ENCODE assay signal across 10 mouse cellular contexts in genomic region chr17:86986449-86987138, GRCm38 (mm10). TPM values are rescaled to one million over a fixed set of nuclear protein-coding genes. Genes with fewer than 3 reads are reported as not detected.
DNase-seq lines count a peak whose midpoint lies in the region; ATAC-seq lines count a peak whose summit lies in the region.
"Had no signal": no experiment of that assay in that cellular context is flagged by ENCODE, and none has a peak within 500 bp of the region (broad histone marks: within the 10 kb centered on the region; RNA-seq: fewer than 3 reads in every experiment).

No protein-coding gene starts in this region.

- peak overlapping the region; percentile 11 for H3K4me2 ChIP-seq in heart, embryonic 15.5 days
- H3K4me2 ChIP-seq in limb, embryonic 15.5 days: no peak overlapping the region
- H3K4me2 ChIP-seq: embryonic facial prominence, embryonic 13.5 days had no signal

- H3K4me3 ChIP-seq in brown adipose tissue, adult 24 weeks (ENCODE audit: insufficient read depth, low read depth, low read length): peak overlapping the region; percentile 21; the same call in 1 of the 2 replicates
- no peak overlapping the region for H3K4me3 ChIP-seq in heart, embryonic 15.5 days
- H3K4me3 ChIP-seq in limb, embryonic 15.5 days: no peak overlapping the region
- H3K4me3 ChIP-seq: embryonic facial prominence, embryonic 13.5 days; megakaryocyte, embryonic 14.5 days had no signal

- DNase-seq in cerebellum, postnatal 25 days: peak; percentile 35 to 41
- DNase-seq in cerebellum, postnatal 4 days (ENCODE audit: low spot score in 2 of 2): no peak
- no peak for DNase-seq in thymus, postnatal 4 days
- DNase-seq in adrenal gland, postnatal 14 days: no peak
- no peak for DNase-seq in layer of hippocampus, postnatal 14 days (ENCODE audit: low spot score in 2 of 2)

- H3K36me3 ChIP-seq in heart, embryonic 15.5 days: no peaks in the 10 kb centered on the region
- H3K36me3 ChIP-seq in limb, embryonic 15.5 days: peaks cover 21% of the 10 kb centered on the region

- H3K9ac ChIP-seq in heart, embryonic 15.5 days: no peak overlapping the region
- no peak overlapping the region for H3K9ac ChIP-seq in limb, embryonic 15.5 days
- H3K9ac ChIP-seq: embryonic facial prominence, embryonic 13.5 days had no signal

- no peak for ATAC-seq in heart, embryonic 15.5 days (replicated peaks; ENCODE audit: insufficient number of reproducible peaks, insufficient read depth, low FRiP score, low read depth)
- peak; percentile 30 for ATAC-seq in limb, embryonic 15.5 days (ENCODE audit: insufficient number of reproducible peaks, low FRiP score, low TSS enrichment, low read depth)

- H3K4me1 ChIP-seq in brown adipose tissue, adult 24 weeks (ENCODE audit: control insufficient read depth, insufficient read depth, insufficient read length, low read length): peaks cover 16% of the 10 kb centered on the region
- H3K4me1 ChIP-seq in heart, embryonic 15.5 days (replicated peaks): peaks cover 49% of the 10 kb centered on the region
- H3K4me1 ChIP-seq in limb, embryonic 15.5 days: peaks cover 20% of the 10 kb centered on the region

- no peaks in the 10 kb centered on the region for H3K9me3 ChIP-seq in heart, embryonic 15.5 days (replicated peaks)
- no peaks in the 10 kb centered on the region for H3K9me3 ChIP-seq in limb, embryonic 15.5 days
- H3K9me3 ChIP-seq: embryonic facial prominence, embryonic 13.5 days; megakaryocyte, embryonic 14.5 days had no signal

- H3K27me3 ChIP-seq in heart, embryonic 15.5 days: no peaks in the 10 kb centered on the region
- H3K27me3 ChIP-seq in limb, embryonic 15.5 days: no peaks in the 10 kb centered on the region
- H3K27me3 ChIP-seq: embryonic facial prominence, embryonic 13.5 days had no signal

- 54% methylated on average over 17 of the region's 17 CpGs for WGBS in heart, embryonic 15.5 days
- 54% methylated on average over 17 of the region's 17 CpGs for WGBS in limb, embryonic 15.5 days

- peak overlapping the region; percentile 88 for H3K27ac ChIP-seq in brown adipose tissue, adult 24 weeks (replicated peaks; ENCODE audit: low read depth, low read length)
- H3K27ac ChIP-seq in heart, embryonic 15.5 days: peak overlapping the region; percentile 43
- H3K27ac ChIP-seq in limb, embryonic 15.5 days: 0 out of 2 replicates have a peak overlapping the region, but pooled peaks have one; percentile 13
- H3K27ac ChIP-seq: embryonic facial prominence, embryonic 13.5 days had no signal

RNA-seq across cellular contexts. Expression of gene Rhoq, which starts 23.7 kb away (rescaled TPM):
- polyA plus RNA-seq in brown adipose tissue, adult 24 weeks (2012; ENCODE audit: insufficient read depth, insufficient read length, missing spikeins): 122 and 182 TPM in 2 replicates
- 19.8 and 20.9 TPM in 2 replicates for polyA plus RNA-seq in heart, embryonic 15.5 days (2015; fragmentation: Nextera tagmentation; extraction: Ambion mirVana)
- polyA plus RNA-seq in limb, embryonic 15.5 days (2015; fragmentation: Nextera tagmentation; extraction: Ambion mirVana): 22.0 and 23.0 TPM in 2 replicates
- total RNA-seq in adrenal gland, postnatal 14 days (2021): 89.9 and 90.8 TPM in 2 replicates
- total RNA-seq in layer of hippocampus, postnatal 14 days (2021): 10 to 100 TPM; 32.1 to 33.5 TPM

RNA-seq across cellular contexts. Expression of gene Pigf, which starts 38.6 kb away (rescaled TPM):
- polyA plus RNA-seq in brown adipose tissue, adult 24 weeks (2012; ENCODE audit: insufficient read depth, insufficient read length, missing spikeins): 9.2 and 11.6 TPM in 2 replicates
- polyA plus RNA-seq in heart, embryonic 15.5 days (2015; fragmentation: Nextera tagmentation; extraction: Ambion mirVana): 15.1 and 15.4 TPM in 2 replicates
- polyA plus RNA-seq in limb, embryonic 15.5 days (2015; fragmentation: Nextera tagmentation; extraction: Ambion mirVana): 28.3 and 30.4 TPM in 2 replicates
- 9.8 and 13.0 TPM in 2 replicates for total RNA-seq in adrenal gland, postnatal 14 days (2021)
- 10 to 100 TPM; 18.2 TPM for total RNA-seq in layer of hippocampus, postnatal 14 days (2021)

RNA-seq across cellular contexts. Expression of gene Cript, which starts 38.8 kb away (rescaled TPM):
- 96.6 and 131 TPM in 2 replicates for polyA plus RNA-seq in brown adipose tissue, adult 24 weeks (2012; ENCODE audit: insufficient read depth, insufficient read length, missing spikeins)
- polyA plus RNA-seq in heart, embryonic 15.5 days (2015; fragmentation: Nextera tagmentation; extraction: Ambion mirVana): 101 and 109 TPM in 2 replicates
- polyA plus RNA-seq in limb, embryonic 15.5 days (2015; fragmentation: Nextera tagmentation; extraction: Ambion mirVana): 101 and 117 TPM in 2 replicates
- total RNA-seq in adrenal gland, postnatal 14 days (2021): 54.2 and 55.5 TPM in 2 replicates
- 10 to 100 TPM; 52.7 to 53.0 TPM for total RNA-seq in layer of hippocampus, postnatal 14 days (2021)

RNA-seq across cellular contexts. Expression of gene Atp6v1e2, which starts 38.9 kb away (rescaled TPM):
- not detected in 2 replicates for polyA plus RNA-seq in brown adipose tissue, adult 24 weeks (2012; ENCODE audit: insufficient read depth, insufficient read length, missing spikeins)
- polyA plus RNA-seq in heart, embryonic 15.5 days (2015; fragmentation: Nextera tagmentation; extraction: Ambion mirVana): 0.13 TPM in 1 of 2 replicates, not detected in the other
- 0.24 TPM in 1 of 2 replicates, not detected in the other for polyA plus RNA-seq in limb, embryonic 15.5 days (2015; fragmentation: Nextera tagmentation; extraction: Ambion mirVana)
- total RNA-seq in adrenal gland, postnatal 14 days (2021): not detected in 2 replicates
- total RNA-seq in layer of hippocampus, postnatal 14 days (2021): under 1 TPM in 1 of 2 experiments, not detected in 1; 0.35 TPM
- polyA plus RNA-seq: embryonic facial prominence, embryonic 13.5 days had no signal

Comparison
In these comparisons a context has a peak if more than half of its experiments do, and no peak if none do; other contexts are left out.
1. DNase-seq: peak in cerebellum, postnatal 25 days (2 of 2); none in cerebellum, postnatal 4 days (0 of 2), thymus, postnatal 4 days (single experiment), adrenal gland, postnatal 14 days (single experiment) and layer of hippocampus, postnatal 14 days (0 of 2).
2. H3K27ac ChIP-seq: peak in every context shown above with its lines; median percentile 88 in brown adipose tissue, adult 24 weeks; 43 in heart, embryonic 15.5 days; 13 in limb, embryonic 15.5 days.